Mouse (Mus musculus): ENCODE measurements around the gene Barx1.

Barx1 gene

DNA sequence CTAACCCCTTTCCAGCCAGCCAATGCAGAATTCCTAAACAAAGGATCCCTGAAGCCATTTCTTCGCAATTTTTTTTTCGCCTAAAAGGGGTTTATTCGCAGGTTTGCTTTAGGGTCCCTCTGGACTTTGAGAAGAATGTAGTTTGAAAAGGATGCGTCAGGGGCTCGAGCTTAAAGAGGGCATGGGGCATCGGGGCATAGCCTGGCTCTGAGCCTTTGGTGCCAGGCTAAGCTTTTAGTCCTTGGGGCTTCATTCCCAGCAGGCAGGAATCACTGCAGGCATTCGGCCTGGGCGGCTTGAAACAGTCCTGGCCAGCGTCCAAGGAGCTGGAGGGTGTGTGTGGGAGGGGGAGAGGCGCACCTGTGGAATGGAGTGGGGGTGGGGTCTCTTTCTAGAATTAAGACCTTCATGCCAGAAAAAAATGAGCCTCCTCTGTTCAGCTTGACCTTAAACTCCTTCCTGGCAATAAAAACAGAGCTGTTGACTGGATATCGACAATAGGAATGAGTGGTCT lies 2.5 kb upstream of the Barx1 start:
- no peak for DNase-seq (ENCODE audit: low read depth)

- DNase-seq (ENCODE audit: low read depth) = no peak
These were observed 2.1 kb upstream of the Barx1 start for GRCm38 (mm10) chr13:48660741-48661140.

DNA sequence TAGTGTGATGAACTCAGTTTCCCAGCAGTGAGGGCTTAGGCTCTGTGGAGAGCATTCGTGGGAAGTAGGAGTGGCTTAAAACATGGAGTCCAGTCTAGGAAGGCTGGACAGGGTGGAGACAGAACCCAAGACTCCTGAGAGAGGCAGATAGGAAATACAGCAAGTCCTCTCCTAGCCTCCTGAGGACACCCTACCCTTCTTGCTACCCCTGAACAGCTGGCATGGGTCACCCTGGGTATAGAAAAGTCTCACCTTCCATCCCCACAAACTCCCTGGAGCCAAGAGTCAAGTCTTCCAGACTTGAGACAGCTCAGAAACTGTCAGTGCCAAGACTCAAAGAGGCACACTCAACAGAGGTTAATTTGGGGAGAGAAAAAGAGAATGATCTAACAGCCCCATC lies 1.2 kb upstream of the Barx1 start:
- no peak for DNase-seq (ENCODE audit: low read depth)

- DNase-seq (ENCODE audit: low read depth) = no peak
These were observed 601 bp downstream of the Barx1 start for GRCm38 (mm10) chr13:48663211-48663987.

DNA sequence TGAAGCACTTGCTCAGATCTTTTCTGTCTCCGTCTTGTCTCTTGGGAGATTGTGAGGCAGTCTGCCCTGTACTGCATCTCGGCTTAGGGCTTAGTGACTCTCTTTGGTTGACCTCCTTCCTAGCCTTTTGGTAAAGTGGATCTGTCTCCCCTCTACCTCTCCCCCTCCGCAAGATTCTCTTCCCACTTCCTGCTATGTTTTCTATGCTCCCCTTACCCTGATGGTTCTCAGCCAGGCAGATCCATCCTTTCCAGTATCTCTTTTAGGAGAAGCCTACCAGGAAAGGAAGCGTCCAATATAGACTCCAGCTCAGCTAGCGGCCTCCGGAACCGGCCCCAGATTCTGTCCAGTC lies 1.2 kb downstream of the Barx1 start:
- DNase-seq (ENCODE audit: low read depth) = no peak

- DNase-seq (ENCODE audit: low read depth) = no peak
These were observed 2.3 kb downstream of the Barx1 start for GRCm38 (mm10) chr13:48664916-48665655.

- no peak for DNase-seq (ENCODE audit: low read depth)
These were observed 3.1 kb downstream of the Barx1 start for GRCm38 (mm10) chr13:48665656-48666597.

GRCm38 (mm10) chr13:48667461-48667860 lies 4.7 kb downstream of the Barx1 start:
- DNase-seq (ENCODE audit: low read depth) = no peak

DNA sequence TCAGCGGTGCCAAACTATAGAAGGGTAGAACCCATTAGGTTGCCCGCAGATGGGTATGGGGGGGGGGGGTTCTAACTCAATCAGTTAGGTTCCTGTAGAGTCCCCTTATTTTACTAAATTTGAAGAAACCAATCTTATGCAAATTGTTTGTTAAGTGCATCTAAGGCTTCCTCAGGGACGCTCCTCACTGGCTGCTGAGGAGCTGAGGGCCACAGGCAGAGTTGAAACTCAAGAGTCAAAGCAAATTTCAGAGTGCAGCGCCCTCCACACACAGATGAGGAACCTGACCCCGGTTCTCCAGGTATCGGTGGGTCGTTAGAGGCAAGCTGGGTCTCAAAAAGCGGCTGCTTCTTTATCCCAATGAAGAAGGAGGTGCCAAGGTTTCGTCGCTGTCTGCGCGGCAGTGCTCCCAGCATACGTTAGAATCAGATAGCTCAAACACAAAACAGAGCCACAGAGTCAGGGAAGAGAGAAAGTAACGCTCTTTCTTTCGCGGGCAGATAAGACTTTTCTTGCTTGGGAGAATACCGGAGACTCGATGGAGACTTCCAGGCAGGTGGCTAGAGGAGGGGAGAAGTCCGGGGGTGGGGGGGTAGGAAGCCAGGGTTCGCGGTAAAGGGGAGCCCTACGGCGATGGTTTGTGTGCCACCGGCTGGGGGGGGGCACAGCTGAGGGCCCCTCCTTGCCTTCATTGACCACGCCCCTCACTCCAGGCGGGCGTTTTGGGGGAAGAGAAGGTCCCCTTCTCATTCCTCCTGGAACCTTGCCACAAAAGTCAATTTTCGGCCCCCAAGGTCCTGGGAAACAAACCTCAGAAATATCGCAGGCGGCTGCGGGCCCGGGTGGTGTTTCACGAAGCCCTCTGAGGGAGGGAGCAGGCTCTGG lies 5.5 kb downstream of the Barx1 start:
- DNase-seq (ENCODE audit: low read depth) = no peak

- no peak for DNase-seq (ENCODE audit: low read depth)
These were observed 6.3 kb downstream of the Barx1 start for GRCm38 (mm10) chr13:48668976-48669534.

- no peak for DNase-seq (ENCODE audit: low read depth)
These were observed 9.6 kb downstream of the Barx1 start for GRCm38 (mm10) chr13:48672312-48672840.

- DNase-seq (ENCODE audit: low read depth) = no peak
These were observed 11.8 kb downstream of the Barx1 start for GRCm38 (mm10) chr13:48674609-48675008.

GRCm38 (mm10) chr13:48679351-48679750 lies 16.6 kb downstream of the Barx1 start:
- peak; percentile 23 for DNase-seq (ENCODE audit: low read depth)

GRCm38 (mm10) chr13:48686666-48687065 lies 23.9 kb downstream of the Barx1 start:
- no peak for DNase-seq (ENCODE audit: low read depth)

GRCm38 (mm10) chr13:48691991-48692390 lies 29.2 kb downstream of the Barx1 start:
- DNase-seq (ENCODE audit: low read depth) = no peak

GRCm38 (mm10) chr13:48694090-48695064 lies 31.6 kb downstream of the Barx1 start:
- no peak for DNase-seq (ENCODE audit: low read depth)

- DNase-seq (ENCODE audit: low read depth) = no peak
These were observed 43.7 kb downstream of the Barx1 start for GRCm38 (mm10) chr13:48706385-48706951.

GRCm38 (mm10) chr13:48712675-48713074 lies 49.9 kb downstream of the Barx1 start:
- no peak for DNase-seq (ENCODE audit: low read depth)

GRCm38 (mm10) chr13:48716075-48716474 lies 53.3 kb downstream of the Barx1 start:
- DNase-seq (ENCODE audit: low read depth) = peak; percentile 6

Data from induced T-regulatory cell, adult 2 months (primary cell).